Mouse (Mus musculus): ENCODE results near the gene Pank1.
A peak's percentile ranks its signal among the peaks of the same experiment; 100 is the strongest.

The Pank1 gene

GRCm38 (mm10) chr19:34815371-34815770 is 63.9 kb downstream of the Pank1 start:
- no peak for DNase-seq

GRCm38 (mm10) chr19:34814696-34815095 is 64.6 kb downstream of the Pank1 start:
- DNase-seq, result no peak

GRCm38 (mm10) chr19:34813961-34814360 is 65.3 kb downstream of the Pank1 start:
- DNase-seq, result no peak

DNA sequence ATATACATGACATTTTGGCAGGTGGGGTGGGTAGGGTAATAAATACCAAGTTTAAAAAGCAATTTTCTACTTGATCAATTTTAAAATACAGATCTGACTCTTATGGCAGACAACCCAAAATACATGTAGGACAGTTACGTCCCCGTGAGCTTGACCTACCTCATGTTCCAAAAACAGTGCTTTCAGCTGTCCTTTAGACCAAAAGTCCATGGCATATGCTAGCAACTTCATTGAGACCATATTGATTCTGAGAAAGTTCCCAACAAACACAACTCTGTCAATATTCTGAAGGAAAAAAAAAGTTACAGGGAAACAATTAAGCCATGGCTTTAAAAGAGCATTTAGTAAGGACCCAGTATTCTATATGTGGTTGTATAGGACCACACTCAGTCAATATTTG is 65.7 kb downstream of the Pank1 start:
- no peak for DNase-seq

DNA sequence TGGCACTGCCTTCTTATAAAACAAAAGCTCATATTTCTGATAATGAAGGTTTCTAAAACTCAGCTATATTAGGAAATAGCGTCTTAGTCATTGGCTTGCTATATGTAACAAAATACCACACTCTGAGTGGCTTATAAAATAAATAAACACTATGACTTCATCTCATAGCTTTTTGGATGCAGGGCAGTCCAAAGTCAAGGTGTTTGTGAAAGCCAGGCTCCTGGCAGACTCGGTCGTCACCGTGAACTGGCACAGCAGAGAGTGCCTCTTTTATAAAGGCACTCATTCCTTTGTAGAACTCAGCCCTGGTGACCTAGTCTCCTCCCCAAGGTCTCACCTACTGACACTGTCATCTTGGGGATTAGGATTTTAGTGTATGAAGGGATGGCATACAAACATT is 66.5 kb downstream of the Pank1 start:
- no peak for DNase-seq

DNA sequence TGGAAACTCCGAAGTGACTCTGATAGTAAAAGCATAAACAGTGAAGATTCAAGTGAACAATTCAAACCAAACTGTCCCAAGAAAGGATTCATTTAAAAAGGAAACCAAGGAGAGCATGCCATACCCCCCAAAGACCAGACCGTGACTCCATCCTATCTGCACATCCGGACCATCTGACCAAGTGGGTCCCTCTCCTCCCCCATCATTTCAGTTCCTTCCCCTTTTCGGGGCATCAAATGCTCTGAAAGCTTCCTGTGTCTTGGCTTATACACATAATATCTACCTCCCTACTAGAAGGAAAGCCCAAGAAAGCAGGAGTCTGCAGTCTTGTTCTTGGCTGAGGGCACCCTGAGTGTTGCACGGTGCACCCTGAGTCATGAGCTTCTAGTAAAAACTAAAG is 72.1 kb downstream of the Pank1 start:
- DNase-seq, result no peak

- no peak for DNase-seq
Observed at GRCm38 (mm10) chr19:34805071-34805470, 74.2 kb downstream of the Pank1 start.

GRCm38 (mm10) chr19:34804531-34804930 is 74.7 kb downstream of the Pank1 start:
- DNase-seq, result no peak

DNA sequence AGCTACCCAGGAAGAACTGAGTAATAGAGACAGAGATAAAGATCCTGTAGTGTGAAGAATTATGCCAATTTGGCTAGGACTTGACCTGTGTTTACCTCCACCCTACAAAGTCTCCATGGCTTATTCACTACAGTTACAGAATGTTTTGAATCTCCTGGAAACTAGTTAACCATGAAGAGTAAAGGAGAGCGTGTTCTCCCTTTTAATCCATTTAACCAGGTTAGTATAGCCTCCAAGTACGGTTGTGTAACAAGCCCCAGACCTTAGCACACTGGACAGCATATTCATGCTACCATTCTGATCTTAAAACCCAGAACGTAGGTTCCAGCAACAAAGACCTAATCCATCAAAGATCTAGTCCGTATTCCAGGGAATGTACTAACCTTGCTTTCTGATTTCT is 75.9 kb downstream of the Pank1 start:
- no peak for DNase-seq

- DNase-seq, result no peak
Observed at GRCm38 (mm10) chr19:34799644-34800267, 79.5 kb downstream of the Pank1 start.

GRCm38 (mm10) chr19:34796396-34796795 is 82.9 kb downstream of the Pank1 start:
- DNase-seq, result no peak

DNA sequence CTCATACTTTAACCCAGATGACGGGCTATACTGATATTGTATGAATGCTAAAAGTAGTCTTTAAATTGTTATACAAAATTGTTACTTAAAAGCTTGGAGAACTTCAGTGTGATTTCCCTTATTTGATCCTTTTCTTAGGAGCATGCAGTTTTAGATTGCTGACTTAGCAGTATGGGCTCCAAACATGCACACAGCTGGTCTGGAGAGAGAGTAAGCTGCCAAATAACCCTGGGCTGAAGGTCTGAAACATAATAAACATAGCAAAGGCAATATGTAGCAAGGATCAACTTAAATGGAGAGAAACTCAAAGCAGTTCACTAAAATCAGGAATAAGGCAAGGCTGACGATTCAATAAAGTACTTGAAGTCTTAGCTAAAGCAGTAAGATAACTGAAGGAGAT is 96.8 kb downstream of the Pank1 start:
- no peak for DNase-seq

GRCm38 (mm10) chr19:34778993-34779392 is 100.3 kb downstream of the Pank1 start:
- no peak for DNase-seq

DNA sequence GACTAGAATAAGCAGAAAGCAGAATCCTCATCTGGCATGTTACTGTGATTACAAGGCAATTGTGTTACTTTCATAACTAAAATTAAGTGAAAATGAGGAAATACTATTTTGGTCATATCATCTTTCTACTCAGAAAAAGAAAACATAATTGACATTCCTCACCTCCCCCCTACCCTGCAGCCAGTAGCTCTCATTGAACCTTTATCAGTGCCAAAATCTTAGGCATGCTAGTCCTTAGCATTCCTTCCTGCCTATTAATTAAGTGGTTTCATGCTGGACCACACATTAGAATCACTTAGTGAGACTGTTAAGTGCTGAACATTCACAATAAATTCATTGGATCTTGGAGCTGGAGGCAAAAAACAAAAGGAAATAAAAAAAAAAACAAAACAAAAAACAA is 101.2 kb downstream of the Pank1 start:
- DNase-seq, result peak; percentile 15

DNA sequence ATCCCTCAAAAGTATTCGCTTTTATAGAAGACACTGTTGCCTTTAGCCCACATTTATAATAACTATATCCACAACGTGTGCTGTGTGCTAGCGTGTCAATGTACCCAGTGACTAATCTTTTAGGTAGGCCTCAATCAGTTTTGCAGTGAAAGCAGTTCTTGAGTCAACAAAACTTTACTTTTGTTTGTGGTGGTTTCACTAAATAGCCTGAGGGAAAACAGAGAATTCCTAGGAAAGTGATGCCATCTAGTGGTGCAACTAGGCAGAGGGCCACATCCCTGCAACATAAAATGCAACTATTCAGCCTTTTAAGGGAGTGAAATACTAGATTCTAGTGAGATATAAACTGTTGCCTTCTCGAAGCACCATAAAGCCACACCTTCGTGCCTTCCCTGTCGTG is 106.5 kb downstream of the Pank1 start:
- DNase-seq, result peak; percentile 80

- DNase-seq, result no peak
Observed at GRCm38 (mm10) chr19:34770764-34771163, 108.5 kb downstream of the Pank1 start.

- DNase-seq, result no peak
Observed at GRCm38 (mm10) chr19:34758754-34759153, 120.5 kb downstream of the Pank1 start.
